Mouse (Mus musculus) heart, postnatal 0 days (tissue): ENCODE measurements around the gene Slc1a3.

Source experiments
- CTCF ChIP-seq: IDR thresholded peaks from 2 replicates; pipeline ENCODE4 v1.5.1; 2016; ENCODE audit warnings: antibody characterized with exemption, control low read depth, low read depth
- EP300 ChIP-seq: IDR thresholded peaks from 2 replicates; pipeline ENCODE4 v1.6.1; 2016; ENCODE audit warnings: antibody characterized with exemption, low read depth

GRCm38 (mm10) chr15:8639856-8640255, 70.7 kb downstream of the Slc1a3 start:
- TF ChIP-seq CTCF, result no peak
- TF ChIP-seq EP300, result no peak
